Mouse (Mus musculus) ovary, postnatal 14 days (tissue): Measurements from ENCODE around the gene Zfyve16.
A peak's percentile ranks its signal among the peaks of the same experiment; 100 is the strongest.

Experiments used
- DNase-seq: peaks from one replicate; pipeline ENCODE4 v3.0.0; 2022; ENCODE audit warnings: low spot score

Gene Zfyve16

DNA sequence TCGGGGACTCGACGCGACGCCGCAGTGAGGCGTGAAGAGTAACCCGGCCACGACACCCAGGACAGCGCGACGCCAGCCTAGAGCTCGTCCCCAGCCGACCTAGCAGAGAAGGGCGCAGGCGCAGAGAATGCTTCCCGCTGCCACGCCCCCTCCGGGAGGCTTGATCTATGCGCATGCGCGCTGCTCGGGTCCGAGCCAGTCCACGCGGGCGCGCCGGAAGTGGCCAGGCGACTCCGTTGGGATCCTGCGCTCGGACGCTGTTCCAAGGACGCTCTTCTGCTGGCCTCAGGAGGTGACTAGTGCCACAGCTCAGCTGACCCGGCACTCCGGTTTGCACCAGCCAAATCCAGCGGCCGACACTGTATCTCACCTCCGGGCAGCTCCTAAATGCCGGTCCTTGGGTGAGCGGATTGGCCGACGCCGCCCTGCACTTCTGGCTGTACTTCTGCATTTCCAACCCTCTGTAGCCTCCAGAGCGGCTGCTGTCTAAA is at the start of gene Zfyve16:
Gene Zfyve16, minus strand, starts transcription at position 148 of the 491 bp plus-strand sequence.
- peak; percentile 96 for DNase-seq

GRCm38 (mm10) chr13:92578210-92578609 is 47.5 kb upstream of the Zfyve16 start:
- DNase-seq = no peak

DNA sequence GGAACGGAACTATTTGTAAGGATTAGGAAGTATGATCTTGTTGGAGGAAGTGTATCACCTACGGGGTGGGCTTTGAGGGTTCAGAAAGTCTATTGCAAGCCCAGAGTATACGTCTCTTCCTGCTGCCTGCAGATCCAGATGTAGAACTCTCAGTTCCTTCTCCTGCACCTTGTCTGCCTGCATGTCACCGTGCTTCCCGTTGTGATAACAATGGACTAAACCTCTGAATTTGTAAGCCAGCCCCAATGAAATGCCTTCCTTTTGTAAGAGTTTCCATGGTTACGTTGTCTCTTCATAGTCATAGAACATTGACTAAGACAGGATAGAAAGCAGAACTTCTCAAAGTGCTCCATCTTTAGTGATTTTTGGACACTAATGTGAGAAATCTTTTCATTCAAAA is 46.0 kb upstream of the Zfyve16 start:
- DNase-seq = no peak

GRCm38 (mm10) chr13:92576072-92576471 is 45.4 kb upstream of the Zfyve16 start, which contains the start of gene Spz1:
Spz1 (minus strand) TSS chr13:92576172.
- no peak for DNase-seq

GRCm38 (mm10) chr13:92559429-92559828 is 28.8 kb upstream of the Zfyve16 start:
- no peak for DNase-seq

DNA sequence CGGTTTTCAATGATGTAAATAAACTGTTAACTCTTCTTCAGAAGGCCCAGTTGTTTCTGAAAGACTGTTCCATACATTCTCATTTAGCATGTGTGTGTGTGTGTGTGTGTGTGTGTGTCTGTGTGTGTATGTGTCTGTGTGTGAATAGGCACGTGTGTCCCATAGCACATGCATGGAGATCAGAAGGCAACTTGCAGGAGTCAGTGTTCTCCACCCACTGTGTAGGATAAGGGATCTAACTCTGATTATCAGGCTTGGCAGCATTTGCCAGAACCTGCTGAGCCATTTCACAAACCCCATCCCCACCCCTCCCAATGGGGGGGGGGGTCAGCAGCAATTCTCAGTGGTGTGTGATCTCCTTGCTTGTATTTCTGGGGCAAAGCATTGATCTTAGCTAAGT is 26.6 kb upstream of the Zfyve16 start:
- no peak for DNase-seq

DNA sequence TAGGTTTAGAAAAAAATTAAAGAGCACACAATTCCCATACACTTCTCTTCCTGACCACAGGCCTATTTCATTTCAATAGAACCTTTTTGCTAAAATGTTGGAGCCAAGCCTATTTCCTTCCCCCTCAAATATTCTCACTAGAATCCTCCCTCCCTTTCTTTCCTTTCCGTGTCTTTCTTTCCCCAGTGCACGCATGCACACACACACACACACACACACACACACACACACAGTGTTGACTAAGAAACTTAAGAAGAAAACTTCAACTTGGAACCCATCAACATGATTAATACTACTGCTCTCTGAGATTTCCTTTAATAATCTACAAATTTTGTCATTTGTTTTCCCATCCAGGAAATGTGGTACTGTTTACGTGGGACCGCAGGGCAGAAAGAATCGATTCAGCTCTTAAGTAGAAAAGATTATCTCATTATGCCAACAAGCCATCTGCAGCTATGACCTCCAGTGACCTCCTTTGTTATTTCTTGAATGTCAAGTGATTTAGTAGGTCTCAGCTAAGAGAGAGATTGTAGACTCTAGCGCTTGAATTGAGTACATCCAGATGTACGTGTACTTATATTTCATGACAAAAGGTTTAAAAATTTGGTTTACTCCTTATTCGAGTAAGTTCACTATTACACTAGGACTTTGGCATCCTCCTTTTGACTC is 25.9 kb upstream of the Zfyve16 start:
- no peak for DNase-seq

- no peak for DNase-seq
These were observed 16.4 kb upstream of the Zfyve16 start for GRCm38 (mm10) chr13:92547093-92547492.

GRCm38 (mm10) chr13:92540997-92541396 is 10.3 kb upstream of the Zfyve16 start:
- no peak for DNase-seq

GRCm38 (mm10) chr13:92539126-92539525 is 8.5 kb upstream of the Zfyve16 start:
- no peak for DNase-seq

DNA sequence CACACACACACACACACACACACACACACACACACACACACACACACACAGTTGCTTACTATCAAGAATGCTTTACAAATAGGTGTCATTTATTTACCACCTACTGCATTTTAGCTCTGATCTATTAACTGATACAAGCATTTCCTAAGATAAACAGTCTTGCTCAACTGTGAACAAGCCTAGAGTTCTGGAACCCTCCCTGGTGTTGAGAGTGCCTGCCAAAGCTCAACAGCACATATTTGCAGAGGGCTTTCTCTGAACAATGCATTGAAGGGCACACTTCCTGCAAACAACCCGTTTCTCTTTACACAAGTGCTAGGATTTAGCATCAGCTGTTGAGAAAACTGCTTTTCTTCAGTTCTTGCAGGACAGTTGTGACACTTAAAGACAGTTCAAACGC is 3.1 kb upstream of the Zfyve16 start:
- DNase-seq = no peak

GRCm38 (mm10) chr13:92532216-92532615 is 1.5 kb upstream of the Zfyve16 start:
- DNase-seq = no peak

GRCm38 (mm10) chr13:92531237-92531636 is 569 bp upstream of the Zfyve16 start:
- DNase-seq = no peak

- DNase-seq = no peak
These were observed 594 bp downstream of the Zfyve16 start for GRCm38 (mm10) chr13:92529828-92530720.

DNA sequence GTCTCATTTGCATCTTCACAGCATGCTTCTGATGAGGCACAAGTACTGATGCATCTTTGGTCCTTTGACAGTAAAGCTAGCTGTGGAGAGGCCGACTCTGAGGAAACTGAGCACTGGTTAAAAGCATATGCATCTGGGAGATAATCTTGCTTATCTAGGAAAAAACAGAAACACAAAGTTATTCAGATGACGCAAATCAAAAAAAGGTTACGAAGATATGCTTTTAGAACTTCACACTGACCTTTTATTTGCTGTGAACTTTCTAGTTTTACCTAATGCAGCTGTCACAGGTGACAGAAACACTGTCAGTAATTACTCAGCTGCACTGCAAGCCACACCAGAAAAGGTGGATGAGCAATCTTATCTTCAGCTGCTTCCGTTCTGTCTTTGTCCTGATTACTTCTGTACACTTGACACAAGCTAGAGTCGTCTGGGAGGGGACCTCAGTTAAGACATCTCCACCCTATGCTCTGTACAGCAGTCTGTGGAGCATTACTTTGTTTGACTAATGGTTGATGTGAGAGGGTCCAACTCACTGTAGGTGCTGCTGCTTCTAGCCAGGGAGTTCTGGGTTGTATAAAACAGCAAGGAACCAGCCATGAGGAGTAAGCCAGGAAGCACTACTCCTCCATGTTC is 7.4 kb downstream of the Zfyve16 start:
- no peak for DNase-seq

DNA sequence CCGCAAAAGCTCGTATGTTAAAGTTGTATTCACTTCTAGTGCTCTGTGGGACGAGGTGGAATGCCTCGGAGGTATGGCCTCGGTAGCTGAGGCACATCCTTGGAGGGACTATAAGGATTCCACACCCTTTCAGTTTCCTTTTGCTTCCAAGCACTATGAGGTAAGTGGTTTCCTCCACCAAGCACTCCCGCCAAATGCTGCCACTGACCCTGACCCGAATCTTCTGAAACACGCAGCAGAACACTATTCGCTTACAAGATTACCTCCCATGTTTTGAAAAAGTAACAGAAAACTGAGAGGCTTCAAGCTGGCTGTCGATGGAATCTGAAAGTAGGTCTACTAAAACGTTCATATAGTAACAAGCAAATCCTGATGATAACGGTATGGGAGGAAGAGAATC is 25.8 kb downstream of the Zfyve16 start:
- DNase-seq = no peak

DNA sequence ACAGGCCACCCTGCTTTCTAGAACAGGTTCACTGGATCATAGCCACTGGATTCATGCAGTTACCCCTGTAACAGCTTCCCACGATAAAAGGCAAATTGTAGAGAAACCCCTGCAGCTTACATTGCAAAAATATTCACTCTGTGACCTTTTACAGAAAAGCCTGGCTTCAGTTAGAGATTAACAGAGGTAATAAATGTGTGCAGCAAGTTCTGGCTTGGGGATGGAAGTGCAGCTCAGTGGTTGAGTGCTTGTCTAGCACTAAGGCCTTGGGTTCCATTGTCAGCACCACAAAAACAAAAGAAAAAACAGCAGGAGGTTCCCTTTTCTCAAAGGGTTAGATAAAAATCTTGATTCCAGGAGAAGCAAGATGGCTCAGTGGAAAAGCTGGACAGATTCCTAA is 38.7 kb downstream of the Zfyve16 start:
- no peak for DNase-seq

GRCm38 (mm10) chr13:92490817-92491216 is 39.9 kb downstream of the Zfyve16 start:
- DNase-seq = no peak

DNA sequence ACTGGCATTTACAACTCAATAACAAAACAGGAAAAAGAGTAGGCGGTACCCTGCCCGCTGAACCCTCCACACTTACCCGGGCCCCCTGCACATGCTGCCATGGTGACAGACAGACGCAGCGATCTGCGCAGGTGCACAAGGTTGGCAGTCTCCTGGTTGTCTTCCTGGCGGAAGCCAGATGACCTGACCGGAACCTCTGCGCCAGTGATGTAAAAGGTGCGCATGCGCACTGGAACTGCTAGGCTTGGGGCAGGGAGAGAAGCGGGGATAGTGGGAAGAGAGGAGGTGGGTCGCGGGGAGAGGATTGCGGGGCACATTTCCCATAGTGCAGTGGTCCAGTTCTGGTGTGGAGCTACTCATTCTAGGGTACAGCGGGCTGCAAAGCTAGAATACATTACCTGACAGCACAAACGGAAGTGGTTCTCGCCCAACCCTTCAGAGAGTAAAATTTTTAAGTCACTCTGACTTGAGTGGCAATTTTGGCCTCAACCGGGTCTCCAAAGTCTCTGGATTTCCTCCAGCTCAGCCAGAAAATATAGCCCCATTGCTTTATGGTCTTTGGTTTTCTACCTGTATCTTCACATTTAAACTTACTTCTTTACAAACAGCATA is 46.7 kb downstream of the Zfyve16 start, which contains the start of gene Fam151b:
Gene Fam151b, minus strand, starts transcription at position 164 of the 612 bp plus-strand sequence.
- DNase-seq = peak; percentile 78

- DNase-seq = peak; percentile 25
These were observed 47.3 kb downstream of the Zfyve16 start for GRCm38 (mm10) chr13:92483348-92483747.

- DNase-seq = no peak
These were observed 60.5 kb downstream of the Zfyve16 start for GRCm38 (mm10) chr13:92470151-92470550.

- DNase-seq = no peak
These were observed 61.3 kb downstream of the Zfyve16 start for GRCm38 (mm10) chr13:92469381-92469780.
